Comparison of ENCODE assay signal across 8 mouse cellular contexts in genomic region chr2:116067711-116068110, GRCm38 (mm10). TPM values are rescaled to one million over a fixed set of nuclear protein-coding genes. Genes with fewer than 3 reads are reported as not detected.
DNase-seq lines count a peak whose midpoint lies in the region; ATAC-seq and TF ChIP-seq lines count a peak whose summit lies in the region.

No protein-coding gene starts in this region.

- no peak for DNase-seq in lung, postnatal 14 days
- no peak for DNase-seq in gastrocnemius, adult 8-10 months (ENCODE audit: low spot score in 2 of 2)

- H3K27me3 ChIP-seq in lung, embryonic 16.5 days (ENCODE audit: control insufficient read depth, insufficient read depth, low read depth, low read length): peaks cover 15% of the 10 kb centered on the region
- H3K27me3 ChIP-seq in heart, embryonic 13.5 days (replicated peaks): no peaks in the 10 kb centered on the region
- peaks cover 67% of the 10 kb centered on the region for H3K27me3 ChIP-seq in limb, embryonic 15.5 days

- TF ChIP-seq POLR2A in olfactory bulb, adult 2 months (IDR thresholded peaks at IDR 0.05; ENCODE audit: insufficient read depth, low read depth, low read length): no peak

- peak overlapping the region; percentile 62 for H3K4me3 ChIP-seq in lung, embryonic 16.5 days (ENCODE audit: low read length)
- H3K4me3 ChIP-seq in heart, embryonic 13.5 days: peak overlapping the region; percentile 92
- H3K4me3 ChIP-seq in limb, embryonic 15.5 days: peak overlapping the region; percentile 48
- H3K4me3 ChIP-seq in olfactory bulb, adult 2 months (ENCODE audit: insufficient read depth, low read depth, low read length): peak overlapping the region; percentile 81

- no peak for TF ChIP-seq CTCF in olfactory bulb, adult 2 months (IDR thresholded peaks at IDR 0.05; ENCODE audit: insufficient read depth, low read depth, low read length)

- WGBS in lung, embryonic 16.5 days: 2% methylated on average over 15 of the region's 15 CpGs
- 5% methylated on average over 15 of the region's 15 CpGs for WGBS in heart, embryonic 13.5 days
- WGBS in limb, embryonic 15.5 days: 3% methylated on average over 15 of the region's 15 CpGs
- WGBS in olfactory bulb, adult 2 months: 4% methylated on average over 15 of the region's 15 CpGs

- H3K27ac ChIP-seq in lung, embryonic 16.5 days (ENCODE audit: low read length): peak overlapping the region; percentile 59
- H3K27ac ChIP-seq in heart, embryonic 13.5 days (replicated peaks): peak overlapping the region; percentile 98
- H3K27ac ChIP-seq in limb, embryonic 15.5 days: peak overlapping the region; percentile 27; the same call in 1 of the 2 replicates
- peak overlapping the region; percentile 94 for H3K27ac ChIP-seq in olfactory bulb, adult 2 months (ENCODE audit: insufficient read depth, low read depth, low read length)

- peak overlapping the region; percentile 77 for H3K4me2 ChIP-seq in lung, embryonic 16.5 days (ENCODE audit: low read depth, low read length)
- H3K4me2 ChIP-seq in heart, embryonic 13.5 days: peak overlapping the region; percentile 90
- peak overlapping the region; percentile 82 for H3K4me2 ChIP-seq in limb, embryonic 15.5 days

- no peak for ATAC-seq in lung, embryonic 16.5 days (ENCODE audit: low read depth)
- no peak for ATAC-seq in heart, embryonic 13.5 days (ENCODE audit: extremely low read depth, insufficient number of reproducible peaks, low FRiP score, low TSS enrichment)
- ATAC-seq in limb, embryonic 15.5 days (ENCODE audit: insufficient number of reproducible peaks, low FRiP score, low TSS enrichment, low read depth): no peak
- no peak for ATAC-seq in megakaryocyte, adult 5-6 weeks (ENCODE audit: poor library complexity, severe bottlenecking)
- no peak for ATAC-seq in erythroblast, adult 5-6 weeks (replicated peaks; ENCODE audit: low FRiP score, poor library complexity, severe bottlenecking)

- no peaks in the 10 kb centered on the region for H3K36me3 ChIP-seq in lung, embryonic 16.5 days (ENCODE audit: control insufficient read depth, insufficient read depth, low read length)
- H3K36me3 ChIP-seq in heart, embryonic 13.5 days: no peaks in the 10 kb centered on the region
- H3K36me3 ChIP-seq in limb, embryonic 15.5 days: no peaks in the 10 kb centered on the region

- H3K4me1 ChIP-seq in lung, embryonic 16.5 days (replicated peaks; ENCODE audit: control insufficient read depth, insufficient read depth, low read length): peaks cover 4% of the 10 kb centered on the region; the same call in 1 of the 2 replicates
- H3K4me1 ChIP-seq in heart, embryonic 13.5 days: peaks cover 28% of the 10 kb centered on the region
- H3K4me1 ChIP-seq in limb, embryonic 15.5 days: peaks cover 45% of the 10 kb centered on the region
- no peaks in the 10 kb centered on the region; the same call in 1 of the 2 replicates for H3K4me1 ChIP-seq in olfactory bulb, adult 2 months (ENCODE audit: control insufficient read depth, insufficient read depth, low read length)

- peak overlapping the region; percentile 51 for H3K9ac ChIP-seq in lung, embryonic 16.5 days (ENCODE audit: low read length)
- peak overlapping the region; percentile 100 for H3K9ac ChIP-seq in heart, embryonic 13.5 days
- no peak overlapping the region for H3K9ac ChIP-seq in limb, embryonic 15.5 days

- no peaks in the 10 kb centered on the region for H3K9me3 ChIP-seq in lung, embryonic 16.5 days (ENCODE audit: control insufficient read depth, low read length)
- H3K9me3 ChIP-seq in heart, embryonic 13.5 days: no peaks in the 10 kb centered on the region
- no peaks in the 10 kb centered on the region for H3K9me3 ChIP-seq in limb, embryonic 15.5 days

RNA-seq across cellular contexts. Expression of gene Meis2, which starts 2.1 kb away (rescaled TPM):
- 21.5 and 24.2 TPM in 2 replicates for polyA plus RNA-seq in lung, embryonic 16.5 days (2015; fragmentation: Nextera tagmentation; extraction: Ambion mirVana)
- 30.1 and 32.0 TPM in 2 replicates for polyA plus RNA-seq in heart, embryonic 13.5 days (2015; fragmentation: Nextera tagmentation; extraction: Ambion mirVana)
- polyA plus RNA-seq in limb, embryonic 15.5 days (2015; fragmentation: Nextera tagmentation; extraction: Ambion mirVana): 13.7 and 17.1 TPM in 2 replicates
- polyA plus RNA-seq in olfactory bulb, adult 2 months (2012; ENCODE audit: insufficient read depth, insufficient read length, low replicate concordance, missing spikeins): 180 and 356 TPM in 2 replicates
- total RNA-seq in megakaryocyte, adult 5-6 weeks (2015): not detected in 2 replicates
- not detected in 2 replicates for total RNA-seq in megakaryocyte, adult 5-6 weeks (2017)
- 0.63 TPM in 1 of 2 replicates, not detected in the other for total RNA-seq in erythroblast, adult 5-6 weeks (2015; ENCODE audit: low replicate concordance)
- not detected in 2 replicates for total RNA-seq in erythroblast, adult 5-6 weeks (2017; ENCODE audit: low replicate concordance)
- 1 to 10 TPM in 2 of 4 experiments, under 1 TPM in 2; 0.56 to 1.9 (median 1.00) TPM for total RNA-seq in gastrocnemius, adult 8-10 months (2022)

Comparison
In these comparisons a context has a peak if more than half of its experiments do, and no peak if none do; other contexts are left out.
1. H3K27ac ChIP-seq: peak in every context shown above with its lines; median percentile 98 in heart, embryonic 13.5 days; 94 in olfactory bulb, adult 2 months; 59 in lung, embryonic 16.5 days; 27 in limb, embryonic 15.5 days.